Mouse (Mus musculus) CH12.LX (cell line): ENCODE measurements at regions not wholly inside any gene's neighbourhood (a gene's known extent, or its start where the extent isn't known, plus 50 kb on each side); places are given as distances from the start of the nearest gene placed in this dataset.

Source experiments
- DNase-seq: peaks from one replicate; pipeline ENCODE4 v3.0.0-alpha.2; 2013; ENCODE audit errors: extremely low read depth
- H3K27ac ChIP-seq: 2 replicates; pipeline ENCODE4 v1.5.1; 2012; ENCODE audit warnings: low read depth, mild to moderate bottlenecking, control low read depth, moderate library complexity; ENCODE audit not compliant: insufficient read depth
- H3K27me3 ChIP-seq: replicated peaks from 2 replicates; pipeline ENCODE3; 2012; ENCODE audit warnings: inconsistent platforms
- H3K36me3 ChIP-seq, 2 experiments: replicated peaks in 1 of 2; 2 replicates each; pipeline versions ENCODE3 to v1.6.1; 2012; ENCODE audit warnings: inconsistent platforms in 1 of 2, low read length in 1 of 2, mild to moderate bottlenecking in 1 of 2, mixed read lengths in 1 of 2, moderate library complexity in 1 of 2; ENCODE audit not compliant: control insufficient read depth in 1 of 2, insufficient read depth in 1 of 2
- H3K4me1 ChIP-seq, 2 experiments: 2 replicates each; pipeline ENCODE4 v1.6.1; 2012; ENCODE audit warnings: inconsistent platforms in 1 of 2, moderate library complexity in 1 of 2; ENCODE audit not compliant: insufficient read depth in 2 of 2, control insufficient read depth in 1 of 2
- H3K4me2 ChIP-seq: 2 replicates; pipeline ENCODE4 v1.6.1; 2012; ENCODE audit warnings: low read depth, mild to moderate bottlenecking, control low read depth; ENCODE audit not compliant: poor library complexity, insufficient read depth, severe bottlenecking
- H3K4me3 ChIP-seq, 3 experiments: fragments of 150-350 bp in 1 of 3; sonication (generic) in 1 of 3; replicated peaks in 1 of 3; 2 replicates each; pipeline versions ENCODE3 to v1.5.1; 2011 to 2012; ENCODE audit warnings: low read depth in 2 of 3, low read length in 2 of 3, mild to moderate bottlenecking in 2 of 3, moderate library complexity in 2 of 3, control low read depth in 1 of 3, improper control_type of control experiment in 1 of 3, inconsistent platforms in 1 of 3, mixed read lengths in 1 of 3; ENCODE audit not compliant: poor library complexity in 1 of 3
- H3K79me2 ChIP-seq: replicated peaks from 2 replicates; pipeline ENCODE4 v1.6.1; 2012; ENCODE audit warnings: mild to moderate bottlenecking, moderate library complexity; ENCODE audit not compliant: control insufficient read depth, poor library complexity, insufficient read depth, severe bottlenecking; ENCODE audit errors: extremely low read depth
- H3K9ac ChIP-seq: 2 replicates; pipeline ENCODE4 v1.6.1; 2012; ENCODE audit warnings: low read depth, mild to moderate bottlenecking, control low read depth, moderate library complexity; ENCODE audit not compliant: insufficient read depth
- H3K9me3 ChIP-seq: replicated peaks from 2 replicates; pipeline ENCODE3; 2012; ENCODE audit warnings: low read length, inconsistent platforms, mixed read lengths
- CHD1 ChIP-seq: IDR thresholded peaks from 2 replicates; pipeline ENCODE4 v1.6.1; 2012; ENCODE audit warnings: low read depth, low read length, improper control_type of control experiment, inconsistent platforms
- CHD2 ChIP-seq: IDR thresholded peaks from 2 replicates; pipeline ENCODE4 v1.6.1; 2011; ENCODE audit warnings: low read length, improper control_type of control experiment
- E2F4 ChIP-seq: IDR thresholded peaks from 2 replicates; pipeline ENCODE4 v1.6.1; 2011; ENCODE audit warnings: low read depth, low read length, improper control_type of control experiment; ENCODE audit not compliant: insufficient replicate concordance
- IRF4 ChIP-seq: IDR thresholded peaks from 2 replicates; pipeline ENCODE4 v1.6.1; 2014; ENCODE audit warnings: low read depth, mild to moderate bottlenecking, inconsistent platforms, low read length, improper control_type of control experiment
- JUN ChIP-seq: IDR thresholded peaks from 2 replicates; pipeline ENCODE4 v1.6.1; 2011; ENCODE audit warnings: low read depth, mild to moderate bottlenecking, low read length, improper control_type of control experiment, moderate library complexity; ENCODE audit not compliant: insufficient read depth
- MAFK ChIP-seq: IDR thresholded peaks from 2 replicates; pipeline ENCODE4 v1.6.1; 2011; ENCODE audit warnings: low read length, improper control_type of control experiment; ENCODE audit not compliant: insufficient replicate concordance
- MAX ChIP-seq: IDR thresholded peaks from 2 replicates; pipeline ENCODE4 v1.6.1; 2011; ENCODE audit warnings: low read length, improper control_type of control experiment
- MXI1 ChIP-seq: IDR thresholded peaks from 2 replicates; pipeline ENCODE4 v1.6.1; 2011; ENCODE audit warnings: mild to moderate bottlenecking, low read depth, low read length, improper control_type of control experiment
- NELFE ChIP-seq: IDR thresholded peaks from 2 replicates; pipeline ENCODE4 v1.6.1; 2011; ENCODE audit warnings: low read depth, low read length, improper control_type of control experiment
- RCOR1 ChIP-seq: conservative IDR thresholded peaks from 2 replicates; pipeline ENCODE4 v1.6.1; 2012; ENCODE audit warnings: low read depth, mild to moderate bottlenecking, inconsistent platforms, low read length, improper control_type of control experiment
- SIN3A ChIP-seq: IDR thresholded peaks from 2 replicates; pipeline ENCODE4 v1.6.1; 2012; ENCODE audit warnings: low read length, improper control_type of control experiment, inconsistent platforms
- UBTF ChIP-seq: IDR thresholded peaks from 2 replicates; pipeline ENCODE4 v1.6.1; 2012; ENCODE audit warnings: low read depth, mild to moderate bottlenecking, inconsistent platforms, low read length, improper control_type of control experiment, moderate library complexity
- USF1 ChIP-seq: IDR thresholded peaks from 2 replicates; pipeline ENCODE4 v1.6.1; 2014; ENCODE audit warnings: low read depth, mild to moderate bottlenecking, inconsistent platforms, low read length, improper control_type of control experiment
- USF2 ChIP-seq: conservative IDR thresholded peaks from 2 replicates; pipeline ENCODE4 v1.6.1; 2011; ENCODE audit warnings: low read depth, low read length, improper control_type of control experiment
- ZKSCAN1 ChIP-seq: IDR thresholded peaks from 2 replicates; pipeline ENCODE4 v1.6.1; 2012; ENCODE audit warnings: low read depth, inconsistent platforms, low read length, improper control_type of control experiment, borderline replicate concordance
- ZMIZ1 ChIP-seq: IDR thresholded peaks from 2 replicates; pipeline ENCODE4 v1.6.1; 2012; ENCODE audit warnings: low read depth, mild to moderate bottlenecking, inconsistent platforms, low read length, improper control_type of control experiment
- dilution Hi-C: fragments of 300-500 bp; cut with MboI; formaldehyde crosslinking; loops from 2 replicates; pipeline ENCODE4 v1.14.3; 2020; ENCODE audit warnings: low sequenced_read_pairs; ENCODE audit not compliant: extremely low pct_unique_long_range_greater_than_20kb, extremely low pct_ligation_motif_present
- in situ Hi-C: fragments of 300-500 bp; cut with MboI; formaldehyde crosslinking; loops from 3 replicates; pipeline ENCODE4 v1.14.3; 2019; ENCODE audit warnings: low sequenced_read_pairs, low pct_ligation_motif_present, low pct_unique_long_range_greater_than_20kb, mixed read lengths

DNA sequence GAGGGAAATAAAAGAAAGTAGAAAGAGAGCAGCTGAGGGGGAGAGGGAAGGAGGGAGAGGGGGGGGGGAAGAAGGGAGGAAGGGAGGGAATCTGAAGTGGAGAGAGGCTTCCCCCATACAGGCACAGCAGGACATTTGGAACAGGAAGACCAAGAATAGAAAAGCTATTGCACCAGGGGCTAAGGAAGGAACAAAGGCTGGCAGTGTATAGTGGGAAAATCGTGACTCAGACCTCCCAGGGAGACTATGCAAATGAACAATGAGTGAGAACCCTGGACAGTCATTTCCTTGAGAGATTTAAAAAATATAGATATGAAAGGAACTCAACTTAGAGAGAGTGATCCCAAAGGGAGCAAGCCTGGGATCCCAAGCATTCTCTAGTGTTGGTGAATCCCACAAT, 559.1 kb upstream of the Klf6 start:
- in situ Hi-C loops = no loop called here
- peak overlapping the region; percentile 18; the same call in 1 of the 2 replicates for H3K4me2 ChIP-seq
- H3K4me3 ChIP-seq = no peak overlapping the region
- no peak for DNase-seq
- dilution Hi-C loops = no loop called here
- H3K27me3 ChIP-seq = no peaks in the 10 kb centered on the region
- peaks cover 0 to 5% of the 10 kb centered on the region in 2 experiments; a peak in 2 of 4 replicates for H3K4me1 ChIP-seq
- H3K9me3 ChIP-seq = no peaks in the 10 kb centered on the region
- H3K27ac ChIP-seq = no peak overlapping the region
- no peaks in the 10 kb centered on the region for H3K79me2 ChIP-seq
- H3K9ac ChIP-seq = no peak overlapping the region
- H3K36me3 ChIP-seq = no peaks in the 10 kb centered on the region
- no peak for TF ChIP-seq CHD2

DNA sequence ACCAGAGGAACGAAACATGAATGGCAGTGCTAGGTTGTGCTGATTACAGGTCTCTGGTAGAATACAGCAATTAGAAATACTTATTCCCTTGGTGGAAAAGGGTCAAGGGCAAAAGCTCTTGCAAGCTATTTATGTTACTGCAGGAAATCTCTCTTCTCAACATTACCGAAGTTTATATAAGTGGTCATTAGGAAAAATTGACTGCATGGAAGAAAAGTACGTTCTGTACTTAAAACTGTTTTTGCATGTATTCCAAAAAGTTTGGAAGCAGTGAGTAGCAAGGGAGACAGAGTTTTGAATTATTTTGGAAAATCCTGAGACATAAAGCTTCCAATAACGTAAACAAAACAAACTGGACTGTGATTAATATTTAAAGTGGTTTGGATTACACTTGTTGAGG, 554.6 kb upstream of the Klf6 start:
- dilution Hi-C loops (no loop called here), in situ Hi-C loops (no loop called here)
- H3K79me2 ChIP-seq = no peaks in the 10 kb centered on the region
- H3K4me2 ChIP-seq = no peak overlapping the region
- H3K4me1 ChIP-seq = peaks cover 0 to 5% of the 10 kb centered on the region in 2 experiments; a peak in 2 of 4 replicates
- H3K9ac ChIP-seq = no peak overlapping the region
- H3K9me3 ChIP-seq = no peaks in the 10 kb centered on the region
- H3K4me3 ChIP-seq = no peak overlapping the region
- no peak overlapping the region for H3K27ac ChIP-seq
- no peaks in the 10 kb centered on the region for H3K27me3 ChIP-seq
- DNase-seq = no peak
- no peaks in the 10 kb centered on the region for H3K36me3 ChIP-seq
- no peak for TF ChIP-seq ZKSCAN1
- TF ChIP-seq UBTF = no peak
- TF ChIP-seq MAFK = no peak
- no peak for TF ChIP-seq CHD2
- no peak for TF ChIP-seq JUN
- TF ChIP-seq NELFE = no peak
- TF ChIP-seq, all 38 proteins: peak for 0

DNA sequence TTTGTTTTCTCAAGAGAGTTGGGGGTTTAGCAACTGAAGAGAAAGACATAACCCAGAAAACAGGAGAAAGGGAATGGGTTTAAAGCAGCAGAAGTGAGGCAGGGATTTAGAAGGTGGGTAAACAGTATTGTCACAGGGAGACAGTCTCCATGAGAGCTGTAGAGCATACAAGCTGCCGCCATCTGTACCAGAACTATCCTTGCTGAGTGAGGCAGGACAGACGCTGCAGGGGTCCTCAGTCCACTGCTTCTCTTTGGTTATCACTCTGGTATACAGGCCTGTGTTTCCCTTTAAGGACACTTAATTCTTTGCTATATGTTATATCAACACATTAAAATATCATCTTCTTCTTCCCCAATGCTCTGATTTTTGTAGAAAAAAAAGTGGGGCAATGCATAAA, 548.0 kb upstream of the Klf6 start:
- TF ChIP-seq SIN3A = no peak
- no peak for TF ChIP-seq MAX
- TF ChIP-seq ZMIZ1 = no peak
- no peak for TF ChIP-seq IRF4
- no peak for TF ChIP-seq USF1
- TF ChIP-seq RCOR1 = no peak
- no peak for TF ChIP-seq JUN
- TF ChIP-seq CHD1 = no peak
- TF ChIP-seq USF2 = no peak
- no peak for TF ChIP-seq E2F4
- no peak for TF ChIP-seq MXI1
- in situ Hi-C loops = no loop called here

More for the DNA sequence above, 548.0 kb upstream of the Klf6 start:
- no peak overlapping the region for H3K27ac ChIP-seq
- no peak overlapping the region for H3K4me2 ChIP-seq
- H3K4me1 ChIP-seq = no peaks in the 10 kb centered on the region
- H3K27me3 ChIP-seq = no peaks in the 10 kb centered on the region
- H3K79me2 ChIP-seq = no peaks in the 10 kb centered on the region
- H3K4me3 ChIP-seq = no peak overlapping the region
- dilution Hi-C loops = no loop called here
- H3K9me3 ChIP-seq = no peaks in the 10 kb centered on the region
- no peak for DNase-seq
- H3K36me3 ChIP-seq = no peaks in the 10 kb centered on the region
- no peak overlapping the region for H3K9ac ChIP-seq
